Mouse (Mus musculus) intestine, postnatal 0 days (tissue): ENCODE data around the gene Ckap2l. TPM values are rescaled to one million over a fixed set of nuclear protein-coding genes. Genes with fewer than 3 reads are reported as not detected.

Source experiments
- ATAC-seq: fragments of 200-750 bp; cut with Nextera tagmentation; 2 replicates; pipeline ENCODE4 v1.8.0; 2017; ENCODE audit warnings: mild to moderate bottlenecking, moderate TSS enrichment, moderate library complexity
- H3K27ac ChIP-seq: fragments of 300-500 bp; sonication (generic); 2 replicates; pipeline ENCODE4 v1.5.1; 2014; ENCODE audit warnings: mild to moderate bottlenecking, low read depth, low read length, moderate library complexity
- H3K27me3 ChIP-seq: fragments of 300-500 bp; sonication (generic); replicated peaks from 2 replicates; pipeline ENCODE4 v1.6.1; 2014; ENCODE audit warnings: low read length, mixed read lengths; ENCODE audit not compliant: control insufficient read depth, insufficient read depth
- H3K36me3 ChIP-seq: fragments of 300-500 bp; sonication (generic); 2 replicates; pipeline ENCODE4 v1.6.1; 2014; ENCODE audit warnings: mild to moderate bottlenecking, moderate library complexity; ENCODE audit not compliant: control insufficient read depth, insufficient read depth
- H3K4me1 ChIP-seq: fragments of 300-500 bp; sonication (generic); replicated peaks from 2 replicates; pipeline ENCODE4 v1.6.1; 2014; ENCODE audit warnings: antibody characterized with exemption, low read length, mixed read lengths; ENCODE audit not compliant: control insufficient read depth, insufficient read depth
- H3K4me2 ChIP-seq: fragments of 300-500 bp; sonication (generic); replicated peaks from 2 replicates; pipeline ENCODE4 v1.6.1; 2014; ENCODE audit warnings: low read depth, mild to moderate bottlenecking, moderate library complexity
- H3K4me3 ChIP-seq: fragments of 300-500 bp; sonication (generic); 2 replicates; pipeline ENCODE4 v1.5.1; 2014; ENCODE audit warnings: low read depth, low read length
- H3K9ac ChIP-seq: fragments of 300-500 bp; sonication (generic); 2 replicates; pipeline ENCODE4 v1.6.1; 2014; ENCODE audit warnings: mild to moderate bottlenecking, low read depth, low read length
- H3K9me3 ChIP-seq: fragments of 300-500 bp; sonication (generic); 2 replicates; pipeline ENCODE4 v1.6.1; 2016; ENCODE audit warnings: mixed run types; ENCODE audit not compliant: control insufficient read depth
- CTCF ChIP-seq: sonication (generic); IDR thresholded peaks from 2 replicates; pipeline ENCODE4 v1.5.1; 2016; ENCODE audit warnings: low read depth, mild to moderate bottlenecking, control low read depth, antibody characterized with exemption, moderate library complexity
- WGBS: fragments of 180-500 bp; shearing (Covaris S2); extraction: QIAGEN DNeasy Blood & Tissue Kit; methylation state at CpG from one replicate; pipeline ENCODE4 v1.1.7; 2014; 5-methylcytosine and 5-hydroxymethylcytosine counted together
- polyA plus RNA-seq: library from polyadenylated mRNA; unstranded; fragments of >200 nt; fragmentation: Nextera tagmentation; extraction: Ambion mirVana; gene quantifications from 2 replicates; pipeline ENCODE4 v1.2.1, GENCODE M21; 2015

The Ckap2l gene
- polyA plus RNA-seq, 1 experiment from 2014 or later = 11.0 TPM

DNA sequence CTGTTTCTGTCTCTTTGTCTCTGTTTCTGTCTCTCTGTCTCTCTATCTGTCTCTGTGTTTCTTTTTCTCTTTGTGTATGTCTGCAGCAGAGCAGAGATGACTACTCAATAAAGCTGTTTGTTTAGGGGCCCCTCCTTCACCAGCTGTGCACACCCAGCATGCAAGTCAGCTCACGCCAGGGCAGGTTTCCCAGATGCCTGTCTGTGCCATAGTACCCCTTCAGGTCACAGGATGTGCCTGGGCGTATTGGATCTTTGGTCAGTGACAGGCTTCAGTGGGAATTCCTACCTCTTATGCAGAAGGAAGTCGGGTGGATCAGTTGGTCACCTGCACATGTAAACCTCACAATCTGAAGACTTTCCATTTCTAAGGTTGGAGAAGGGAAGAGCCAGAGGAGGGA lies 27.2 kb upstream of the Ckap2l start:
- no peak for TF ChIP-seq CTCF
- no peaks in the 10 kb centered on the region for H3K9me3 ChIP-seq
- no peak for ATAC-seq
- no peaks in the 10 kb centered on the region for H3K36me3 ChIP-seq
- no peak overlapping the region for H3K4me2 ChIP-seq
- 42% methylated on average over 3 of the region's 3 CpGs for WGBS
- no peak overlapping the region for H3K27ac ChIP-seq
- H3K9ac ChIP-seq = no peak overlapping the region
- H3K4me3 ChIP-seq = no peak overlapping the region
- H3K27me3 ChIP-seq = no peaks in the 10 kb centered on the region
- H3K4me1 ChIP-seq = 0 out of 2 replicates have a peak, but pooled peaks cover 3% of the 10 kb centered on the region

DNA sequence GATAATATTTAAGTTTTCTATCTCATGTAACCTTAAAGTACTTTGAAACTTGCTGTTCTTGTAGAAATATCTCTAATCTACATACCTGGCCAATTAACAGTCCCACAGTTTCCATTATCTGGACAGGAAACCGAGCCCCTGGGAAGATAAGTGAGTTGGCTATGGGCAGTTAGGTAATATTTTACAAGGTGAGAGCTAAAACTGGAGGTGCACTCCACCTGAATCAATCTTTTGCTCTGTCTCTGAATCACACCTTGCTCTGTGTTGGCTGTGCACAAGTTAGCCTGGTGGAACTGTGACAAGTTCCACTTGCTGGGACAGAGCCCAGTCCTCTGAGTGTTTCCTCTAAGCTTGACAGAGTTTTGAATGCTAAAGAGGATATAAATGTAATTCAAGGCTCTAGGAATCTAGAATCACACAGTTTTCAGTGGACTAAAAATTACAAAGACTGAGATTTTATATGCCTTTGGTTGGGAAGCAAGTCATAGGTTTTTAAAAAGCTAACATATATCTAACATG lies 25.2 kb upstream of the Ckap2l start:
- Histone ChIP-seq H3K27ac (no peak overlapping the region), H3K9me3 (no peaks in the 10 kb centered on the region), H3K4me3 (no peak overlapping the region), H3K27me3 (no peaks in the 10 kb centered on the region), H3K4me1 (0 out of 2 replicates have a peak, but pooled peaks cover 3% of the 10 kb centered on the region), H3K36me3 (no peaks in the 10 kb centered on the region), H3K9ac (no peak overlapping the region), H3K4me2 (no peak overlapping the region)
- 17% methylated on average over 1 of the region's 1 CpGs for WGBS
- no peak for TF ChIP-seq CTCF
- ATAC-seq = no peak

DNA sequence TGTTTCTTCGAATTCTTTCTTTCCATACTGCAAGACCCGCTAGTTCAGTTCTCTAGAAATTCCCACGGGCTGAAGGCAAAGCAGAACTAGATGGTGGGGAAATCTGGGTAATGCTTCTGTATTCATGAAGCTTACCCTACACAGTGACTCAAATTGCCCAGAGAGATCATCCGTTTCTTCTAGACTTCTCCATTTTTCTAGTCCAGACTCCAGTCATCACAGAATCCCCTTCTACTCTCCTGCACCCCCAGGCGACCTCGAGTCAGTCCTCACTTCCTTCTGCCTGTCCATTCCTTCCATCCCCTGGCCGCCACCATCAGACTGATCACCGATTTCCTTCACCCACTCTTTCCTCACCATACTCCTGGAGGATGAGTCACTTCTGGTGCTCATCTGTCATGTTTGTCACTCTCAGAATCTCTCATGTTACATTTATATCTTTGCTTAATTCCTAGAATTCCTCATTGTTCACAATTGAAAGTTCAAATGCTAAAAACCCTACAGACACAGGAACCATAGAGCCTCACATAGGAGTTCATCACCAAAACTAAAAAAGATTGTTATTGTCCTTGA lies 23.1 kb upstream of the Ckap2l start:
- H3K4me1 ChIP-seq = 0 out of 2 replicates have a peak, but pooled peaks cover 3% of the 10 kb centered on the region
- no peak overlapping the region for H3K9ac ChIP-seq
- H3K36me3 ChIP-seq = no peaks in the 10 kb centered on the region
- no peak overlapping the region for H3K27ac ChIP-seq
- TF ChIP-seq CTCF = no peak
- no peak overlapping the region for H3K4me2 ChIP-seq
- H3K9me3 ChIP-seq = no peaks in the 10 kb centered on the region
- ATAC-seq = no peak
- 79% methylated on average over 8 of the region's 8 CpGs for whole genome bisulfite sequencing
- H3K27me3 ChIP-seq = no peaks in the 10 kb centered on the region
- H3K4me3 ChIP-seq = no peak overlapping the region

DNA sequence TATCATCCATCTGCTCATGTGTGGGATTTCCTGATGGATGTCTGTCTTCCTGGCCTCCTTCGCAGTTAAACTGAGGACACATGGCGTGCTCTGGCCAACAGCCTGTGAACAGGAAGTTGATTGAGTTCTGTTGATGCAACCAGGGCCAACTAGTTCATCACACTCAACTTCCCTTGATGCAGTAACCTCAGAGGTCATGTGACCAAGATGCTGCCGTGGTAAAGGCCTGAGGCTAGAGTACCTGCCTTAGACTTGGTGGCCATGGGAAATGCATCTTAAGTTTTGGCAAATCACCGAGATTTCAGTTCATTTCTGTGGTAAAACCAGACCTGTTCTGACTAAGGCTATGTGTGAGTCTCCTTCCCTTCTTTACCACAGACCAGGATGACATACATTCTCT lies 18.8 kb upstream of the Ckap2l start:
- Histone ChIP-seq H3K9me3 (no peaks in the 10 kb centered on the region), H3K9ac (no peak overlapping the region), H3K27ac (no peak overlapping the region), H3K4me1 (no peaks in the 10 kb centered on the region), H3K4me3 (no peak overlapping the region), H3K27me3 (no peaks in the 10 kb centered on the region), H3K36me3 (no peaks in the 10 kb centered on the region), H3K4me2 (no peak overlapping the region)
- 73% methylated on average over 4 of the region's 4 CpGs for WGBS
- no peak for ATAC-seq
- no peak for TF ChIP-seq CTCF

DNA sequence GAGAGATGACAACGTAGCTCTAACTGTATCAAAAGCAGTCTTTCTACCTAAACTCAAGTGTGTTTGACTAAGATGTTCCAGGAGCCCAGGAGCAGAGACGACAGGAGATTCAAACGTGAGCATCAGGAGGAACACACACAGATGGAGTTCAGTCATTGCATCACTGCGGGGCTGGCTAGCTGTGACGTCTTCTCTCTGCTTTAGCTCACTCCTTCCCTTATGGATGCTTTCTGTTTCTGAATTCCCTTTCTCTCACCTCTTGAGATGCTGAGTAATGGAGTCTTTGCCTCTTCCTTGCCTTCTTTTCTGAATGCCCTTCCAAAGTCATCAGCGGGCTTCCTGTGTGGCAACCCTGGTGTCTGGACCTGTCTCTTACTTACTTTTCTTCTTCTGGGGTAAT lies 17.9 kb upstream of the Ckap2l start:
- Histone ChIP-seq H3K4me2 (no peak overlapping the region), H3K9ac (no peak overlapping the region), H3K9me3 (no peaks in the 10 kb centered on the region), H3K36me3 (no peaks in the 10 kb centered on the region), H3K27me3 (no peaks in the 10 kb centered on the region), H3K4me3 (no peak overlapping the region), H3K27ac (no peak overlapping the region), H3K4me1 (no peaks in the 10 kb centered on the region)
- no peak for ATAC-seq
- TF ChIP-seq CTCF = no peak
- 79% methylated on average over 6 of the region's 6 CpGs for WGBS

DNA sequence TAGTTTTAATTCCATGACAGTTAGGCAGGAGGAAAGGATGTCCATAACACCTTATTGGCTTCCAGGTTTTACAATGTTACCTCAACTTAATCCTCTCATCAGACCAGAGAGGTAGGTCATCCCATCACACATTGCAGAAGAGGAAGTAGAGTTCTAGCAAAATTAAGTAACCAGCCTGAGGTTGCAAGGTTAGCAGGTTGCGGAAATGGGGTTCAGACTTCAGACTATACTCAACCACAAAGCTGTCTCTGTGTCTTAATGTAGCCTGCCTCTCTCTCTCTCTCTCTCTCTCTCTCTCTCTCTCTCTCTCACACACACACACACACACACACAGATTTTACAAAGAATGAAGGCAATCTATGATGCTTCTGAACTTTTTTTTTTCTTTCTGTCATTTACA lies 16.9 kb upstream of the Ckap2l start:
- no peaks in the 10 kb centered on the region for H3K36me3 ChIP-seq
- H3K4me3 ChIP-seq = no peak overlapping the region
- H3K9me3 ChIP-seq = no peaks in the 10 kb centered on the region
- ATAC-seq = no peak
- no peak overlapping the region for H3K4me2 ChIP-seq
- H3K27ac ChIP-seq = no peak overlapping the region
- TF ChIP-seq CTCF = no peak
- WGBS = 84% methylated on average over 1 of the region's 1 CpGs
- H3K9ac ChIP-seq = no peak overlapping the region
- no peaks in the 10 kb centered on the region for H3K4me1 ChIP-seq
- H3K27me3 ChIP-seq = no peaks in the 10 kb centered on the region
